Mouse (Mus musculus): ENCODE results near the gene Muc1. TPM values are rescaled to one million over a fixed set of nuclear protein-coding genes. Genes with fewer than 3 reads are reported as not detected.

The Muc1 gene
- polyA plus RNA-seq, 1 experiment from 2014 or later = 12.3 TPM

- WGBS = 3% methylated on average over 41 of the region's 41 CpGs
- no peaks in the 10 kb centered on the region for H3K9me3 ChIP-seq (replicated peaks)
- peaks cover 52% of the 10 kb centered on the region for H3K4me1 ChIP-seq
- peaks cover 13% of the 10 kb centered on the region for H3K27me3 ChIP-seq
- H3K36me3 ChIP-seq = peaks cover 9% of the 10 kb centered on the region; the same call in 1 of the 2 replicates
- ATAC-seq (replicated peaks; ENCODE audit: low FRiP score) = peak; percentile 80
- H3K4me3 ChIP-seq (replicated peaks) = peak overlapping the region; percentile 45
- peak overlapping the region; percentile 80 for H3K4me2 ChIP-seq
- peak overlapping the region; percentile 39; the same call in 1 of the 2 replicates for H3K9ac ChIP-seq
- H3K27ac ChIP-seq = peak overlapping the region; percentile 77; the same call in 1 of the 2 replicates
These were observed 1.3 kb upstream of the Muc1 start for GRCm38 (mm10) chr3:89227307-89228179.

- Histone ChIP-seq H3K9me3 (replicated peaks) (no peaks in the 10 kb centered on the region), H3K9ac (0 out of 2 replicates have a peak overlapping the region, but pooled peaks have one; percentile 36), H3K36me3 (peaks cover 9% of the 10 kb centered on the region; the same call in 1 of the 2 replicates), H3K27me3 (peaks cover 13% of the 10 kb centered on the region), H3K4me2 (peak overlapping the region; percentile 80), H3K4me3 (replicated peaks) (peak overlapping the region; percentile 45), H3K27ac (peak overlapping the region; percentile 77), H3K4me1 (peaks cover 57% of the 10 kb centered on the region)
- under 1% methylated on average over 20 of the region's 20 CpGs for WGBS
- ATAC-seq (replicated peaks; ENCODE audit: low FRiP score) = peak; percentile 53
These were observed 692 bp upstream of the Muc1 start for GRCm38 (mm10) chr3:89228180-89228549.

- Histone ChIP-seq H3K4me1 (peaks cover 64% of the 10 kb centered on the region), H3K4me3 (replicated peaks) (peak overlapping the region; percentile 45), H3K4me2 (peak overlapping the region; percentile 80), H3K9ac (no peak overlapping the region), H3K9me3 (replicated peaks) (no peaks in the 10 kb centered on the region), H3K27me3 (peaks cover 13% of the 10 kb centered on the region), H3K27ac (peak overlapping the region; percentile 77), H3K36me3 (peaks cover under 1% of the 10 kb centered on the region; the same call in 1 of the 2 replicates)
- WGBS = 54% methylated on average over 4 of the region's 4 CpGs
- ATAC-seq (replicated peaks; ENCODE audit: low FRiP score) = no peak
These were observed 419 bp downstream of the Muc1 start for GRCm38 (mm10) chr3:89229276-89229675.

GRCm38 (mm10) chr3:89230561-89230960 is 1.7 kb downstream of the Muc1 start:
- H3K9ac ChIP-seq = no peak overlapping the region
- H3K27ac ChIP-seq = no peak overlapping the region
- WGBS = 89% methylated on average over 2 of the region's 2 CpGs
- peaks cover 12% of the 10 kb centered on the region for H3K27me3 ChIP-seq
- H3K4me2 ChIP-seq = no peak overlapping the region
- H3K4me1 ChIP-seq = peaks cover 60% of the 10 kb centered on the region
- ATAC-seq (replicated peaks; ENCODE audit: low FRiP score) = no peak
- H3K36me3 ChIP-seq = 0 out of 2 replicates have a peak, but pooled peaks cover 3% of the 10 kb centered on the region
- no peaks in the 10 kb centered on the region for H3K9me3 ChIP-seq (replicated peaks)
- no peak overlapping the region for H3K4me3 ChIP-seq (replicated peaks)

DNA sequence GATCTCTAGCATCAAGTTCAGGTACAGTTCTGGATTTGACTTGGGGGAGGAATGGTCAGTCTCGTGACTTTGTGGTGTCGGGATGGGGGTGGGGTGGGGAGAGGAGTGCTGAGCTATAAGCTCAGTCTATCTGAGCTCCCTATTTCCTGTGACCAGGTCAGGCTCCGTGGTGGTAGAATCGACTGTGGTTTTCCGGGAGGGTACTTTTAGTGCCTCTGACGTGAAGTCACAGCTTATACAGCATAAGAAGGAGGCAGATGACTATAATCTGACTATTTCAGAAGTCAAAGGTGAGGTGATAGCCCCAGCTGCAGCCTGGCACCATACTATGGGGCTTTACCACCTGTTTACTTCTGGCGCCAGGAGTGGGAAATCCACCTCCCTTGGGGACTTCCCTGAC is 2.5 kb downstream of the Muc1 start:
- H3K36me3 ChIP-seq = 0 out of 2 replicates have a peak, but pooled peaks cover 7% of the 10 kb centered on the region
- WGBS = 64% methylated on average over 7 of the region's 7 CpGs
- peaks cover 4% of the 10 kb centered on the region; the same call in 1 of the 2 replicates for H3K27me3 ChIP-seq
- peaks cover 52% of the 10 kb centered on the region for H3K4me1 ChIP-seq
- no peak overlapping the region for H3K9ac ChIP-seq
- 0 out of 2 replicates have a peak overlapping the region, but pooled peaks have one; percentile 25 for H3K4me2 ChIP-seq
- no peak for ATAC-seq (replicated peaks; ENCODE audit: low FRiP score)
- no peak overlapping the region for H3K4me3 ChIP-seq (replicated peaks)
- H3K27ac ChIP-seq = no peak overlapping the region
- no peaks in the 10 kb centered on the region for H3K9me3 ChIP-seq (replicated peaks)

DNA sequence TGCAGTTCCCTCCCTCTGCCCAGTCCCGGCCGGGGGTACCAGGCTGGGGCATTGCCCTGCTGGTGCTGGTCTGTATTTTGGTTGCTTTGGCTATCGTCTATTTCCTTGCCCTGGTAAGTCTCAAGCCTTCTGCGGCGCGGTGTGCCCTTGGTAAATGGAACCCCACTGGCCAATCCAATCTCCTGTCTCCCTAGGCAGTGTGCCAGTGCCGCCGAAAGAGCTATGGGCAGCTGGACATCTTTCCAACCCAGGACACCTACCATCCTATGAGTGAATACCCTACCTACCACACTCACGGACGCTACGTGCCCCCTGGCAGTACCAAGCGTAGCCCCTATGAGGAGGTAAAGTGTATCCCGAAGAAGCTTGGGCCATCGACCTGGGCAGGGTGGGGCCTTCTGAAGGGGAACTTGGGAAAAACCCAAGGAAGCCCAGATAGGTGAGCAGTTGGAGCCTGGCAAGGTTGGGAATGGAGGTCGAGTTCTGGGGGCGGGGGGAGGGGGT is 3.0 kb downstream of the Muc1 start:
- H3K36me3 ChIP-seq = 0 out of 2 replicates have a peak, but pooled peaks cover 7% of the 10 kb centered on the region
- H3K9me3 ChIP-seq (replicated peaks) = no peaks in the 10 kb centered on the region
- H3K4me2 ChIP-seq = peak overlapping the region; percentile 25; the same call in 1 of the 2 replicates
- H3K4me1 ChIP-seq = peaks cover 47% of the 10 kb centered on the region
- no peak for ATAC-seq (replicated peaks; ENCODE audit: low FRiP score)
- H3K27me3 ChIP-seq = 0 out of 2 replicates have a peak, but pooled peaks cover 2% of the 10 kb centered on the region
- 0 out of 2 replicates have a peak overlapping the region, but pooled peaks have one; percentile 59 for H3K27ac ChIP-seq
- no peak overlapping the region for H3K9ac ChIP-seq
- H3K4me3 ChIP-seq (replicated peaks) = no peak overlapping the region
- 76% methylated on average over 16 of the region's 16 CpGs for WGBS

DNA sequence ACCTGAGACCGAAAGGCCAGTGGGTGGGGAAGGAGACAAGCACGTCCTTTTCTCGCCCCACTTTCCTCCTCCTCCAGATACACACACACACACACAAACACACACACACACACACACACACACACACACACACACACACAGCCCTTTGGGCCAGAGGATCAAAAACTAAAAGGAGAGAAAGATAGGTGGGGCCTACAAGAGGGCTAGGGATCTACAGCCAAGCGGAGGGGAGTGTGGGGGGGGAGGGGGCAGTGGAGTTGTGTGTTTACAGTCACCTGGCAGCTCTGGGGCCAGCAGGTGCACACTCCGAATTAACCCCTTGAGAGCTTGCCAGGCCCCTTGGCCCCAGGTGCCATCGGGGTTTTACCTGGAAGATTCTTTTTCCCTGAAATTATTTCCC is 3.8 kb downstream of the Muc1 start:
- H3K4me3 ChIP-seq (replicated peaks) = no peak overlapping the region
- H3K4me2 ChIP-seq = peak overlapping the region; percentile 25

DNA sequence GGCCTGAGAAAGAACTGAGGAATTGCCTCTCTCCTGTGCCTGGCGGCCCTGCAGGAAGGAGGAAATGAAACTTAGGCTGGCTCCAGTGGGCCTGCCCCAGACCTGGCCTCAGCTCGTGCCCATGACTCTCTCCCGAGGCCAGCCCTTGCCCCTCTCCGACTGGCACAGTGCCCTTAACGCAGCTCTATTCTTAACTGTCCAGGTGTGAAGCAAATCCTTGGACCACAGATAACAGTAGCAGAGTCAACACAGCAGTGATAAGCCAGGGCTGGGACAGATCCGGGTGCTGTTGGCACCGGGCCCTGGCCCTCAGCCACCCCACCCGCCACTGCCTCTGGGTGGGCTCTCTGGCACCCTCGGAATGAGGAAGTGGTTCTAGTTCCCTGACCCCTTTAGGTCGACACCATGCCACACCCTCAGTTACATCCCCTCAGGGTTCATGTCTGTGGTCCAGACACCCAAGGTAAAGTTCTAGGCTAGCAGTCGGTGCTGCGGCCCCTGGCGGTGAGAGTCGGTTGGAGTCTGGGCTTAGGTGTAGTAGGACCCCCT is 4.8 kb downstream of the Muc1 start:
- H3K4me1 ChIP-seq = peaks cover 40% of the 10 kb centered on the region
- H3K27ac ChIP-seq = peak overlapping the region; percentile 59; the same call in 1 of the 2 replicates
- 70% methylated on average over 14 of the region's 14 CpGs for WGBS
- peak; percentile 16; the same call in 1 of the 2 replicates for ATAC-seq (replicated peaks; ENCODE audit: low FRiP score)
- no peaks in the 10 kb centered on the region for H3K9me3 ChIP-seq (replicated peaks)
- no peak overlapping the region for H3K4me3 ChIP-seq (replicated peaks)
- H3K4me2 ChIP-seq = no peak overlapping the region
- H3K27me3 ChIP-seq = 0 out of 2 replicates have a peak, but pooled peaks cover 2% of the 10 kb centered on the region
- peaks cover 11% of the 10 kb centered on the region; the same call in 1 of the 2 replicates for H3K36me3 ChIP-seq
- H3K9ac ChIP-seq = peak overlapping the region; percentile 12; the same call in 1 of the 2 replicates

More for the DNA sequence above, 3.8 kb downstream of the Muc1 start:
- H3K27ac ChIP-seq = peak overlapping the region; percentile 59; the same call in 1 of the 2 replicates
- H3K36me3 ChIP-seq = peaks cover 11% of the 10 kb centered on the region; the same call in 1 of the 2 replicates
- 0 out of 2 replicates have a peak, but pooled peaks cover 2% of the 10 kb centered on the region for H3K27me3 ChIP-seq
- H3K9ac ChIP-seq = no peak overlapping the region
- ATAC-seq (replicated peaks; ENCODE audit: low FRiP score) = no peak
- H3K4me1 ChIP-seq = peaks cover 40% of the 10 kb centered on the region
- 41% methylated on average over 6 of the region's 6 CpGs for WGBS
- H3K9me3 ChIP-seq (replicated peaks) = no peaks in the 10 kb centered on the region

- 90% methylated on average over 10 of the region's 10 CpGs for WGBS
- no peak for ATAC-seq (replicated peaks; ENCODE audit: low FRiP score)
- Histone ChIP-seq H3K36me3 (peaks cover 11% of the 10 kb centered on the region; the same call in 1 of the 2 replicates), H3K4me1 (peaks cover 31% of the 10 kb centered on the region), H3K27ac (no peak overlapping the region), H3K27me3 (no peaks in the 10 kb centered on the region), H3K9ac (no peak overlapping the region), H3K4me2 (no peak overlapping the region), H3K9me3 (replicated peaks) (no peaks in the 10 kb centered on the region), H3K4me3 (replicated peaks) (no peak overlapping the region)
These were observed 7.7 kb downstream of the Muc1 start for GRCm38 (mm10) chr3:89236516-89236915.

GRCm38 (mm10) chr3:89237682-89238081 is 8.8 kb downstream of the Muc1 start:
- H3K36me3 ChIP-seq = peaks cover 14% of the 10 kb centered on the region
- H3K9ac ChIP-seq = no peak overlapping the region
- no peak overlapping the region for H3K4me3 ChIP-seq (replicated peaks)
- no peaks in the 10 kb centered on the region for H3K27me3 ChIP-seq
- peaks cover 26% of the 10 kb centered on the region for H3K4me1 ChIP-seq
- ATAC-seq (replicated peaks; ENCODE audit: low FRiP score) = no peak
- H3K4me2 ChIP-seq = no peak overlapping the region
- no peaks in the 10 kb centered on the region for H3K9me3 ChIP-seq (replicated peaks)
- WGBS = 92% methylated on average over 21 of the region's 21 CpGs
- H3K27ac ChIP-seq = no peak overlapping the region

DNA sequence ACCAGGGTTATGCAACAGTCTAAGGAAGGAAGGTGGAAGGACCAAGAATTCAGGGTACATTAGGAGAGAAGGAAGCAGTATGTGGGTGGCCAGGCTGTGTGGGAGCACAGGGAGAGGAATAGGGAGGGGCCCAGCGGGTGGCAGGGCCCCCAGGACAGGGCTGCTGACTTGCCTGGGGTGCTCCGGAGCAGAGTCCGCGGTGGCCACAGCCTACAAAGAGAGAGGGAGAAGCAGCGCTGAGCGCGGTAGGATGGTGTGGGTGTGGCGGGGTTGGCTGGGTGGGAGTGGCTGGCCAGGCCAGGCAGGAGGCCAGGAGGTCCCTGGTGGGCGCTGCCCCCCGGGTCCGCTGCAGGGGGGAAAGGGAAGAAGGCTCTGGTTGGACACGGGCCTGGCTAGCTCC is 9.6 kb downstream of the Muc1 start:
- Histone ChIP-seq H3K9me3 (replicated peaks) (no peaks in the 10 kb centered on the region), H3K27ac (no peak overlapping the region), H3K9ac (no peak overlapping the region), H3K4me2 (peak overlapping the region; percentile 15; the same call in 1 of the 2 replicates), H3K36me3 (peaks cover 14% of the 10 kb centered on the region), H3K4me3 (replicated peaks) (no peak overlapping the region), H3K27me3 (no peaks in the 10 kb centered on the region), H3K4me1 (peaks cover 26% of the 10 kb centered on the region)
- ATAC-seq (replicated peaks; ENCODE audit: low FRiP score) = peak; percentile 43; the same call in 1 of the 2 replicates
- 43% methylated on average over 11 of the region's 12 CpGs for WGBS
